Mouse (Mus musculus): Measurements from ENCODE around the gene Ptprz1. TPM values are rescaled to one million over a fixed set of nuclear protein-coding genes. Genes with fewer than 3 reads are reported as not detected.

Gene Ptprz1
- polyA plus RNA-seq, 1 experiment from 2014 or later = 0.07 TPM

- no peaks in the 10 kb centered on the region for H3K36me3 ChIP-seq
- 28% methylated on average over 1 of the region's 1 CpGs for WGBS (ENCODE audit: insufficient replicate concordance)
- H3K9ac ChIP-seq = no peak overlapping the region
- H3K4me2 ChIP-seq = no peak overlapping the region
- no peak for ATAC-seq
- H3K27ac ChIP-seq = no peak overlapping the region
- no peaks in the 10 kb centered on the region for H3K4me1 ChIP-seq
- no peaks in the 10 kb centered on the region for H3K9me3 ChIP-seq (replicated peaks)
- H3K4me3 ChIP-seq = no peak overlapping the region
- H3K27me3 ChIP-seq (replicated peaks) = no peaks in the 10 kb centered on the region
Measured at GRCm38 (mm10) chr6:22922880-22923279, 47.6 kb downstream of the Ptprz1 start.

GRCm38 (mm10) chr6:22932768-22933265 lies 57.5 kb downstream of the Ptprz1 start:
- no peaks in the 10 kb centered on the region for H3K27me3 ChIP-seq (replicated peaks)
- no peak for ATAC-seq
- no peak overlapping the region for H3K27ac ChIP-seq
- no peak overlapping the region for H3K9ac ChIP-seq
- WGBS (ENCODE audit: insufficient replicate concordance) = 67% methylated on average over 2 of the region's 2 CpGs
- no peak overlapping the region for H3K4me2 ChIP-seq
- no peaks in the 10 kb centered on the region for H3K4me1 ChIP-seq
- no peaks in the 10 kb centered on the region for H3K36me3 ChIP-seq
- no peaks in the 10 kb centered on the region for H3K9me3 ChIP-seq (replicated peaks)
- H3K4me3 ChIP-seq = no peak overlapping the region

- H3K4me2 ChIP-seq = no peak overlapping the region
- H3K36me3 ChIP-seq = no peaks in the 10 kb centered on the region
- no peak overlapping the region for H3K9ac ChIP-seq
- no peak overlapping the region for H3K27ac ChIP-seq
- H3K4me3 ChIP-seq = no peak overlapping the region
- no peaks in the 10 kb centered on the region for H3K27me3 ChIP-seq (replicated peaks)
- H3K9me3 ChIP-seq (replicated peaks) = no peaks in the 10 kb centered on the region
- H3K4me1 ChIP-seq = no peaks in the 10 kb centered on the region
- WGBS (ENCODE audit: insufficient replicate concordance) = 61% methylated on average over 4 of the region's 4 CpGs
- no peak for ATAC-seq
Measured at GRCm38 (mm10) chr6:22937126-22937525, 61.8 kb downstream of the Ptprz1 start.

GRCm38 (mm10) chr6:22937526-22937925 lies 62.2 kb downstream of the Ptprz1 start:
- no peak overlapping the region for H3K27ac ChIP-seq
- no peak overlapping the region for H3K4me3 ChIP-seq
- H3K9ac ChIP-seq = no peak overlapping the region
- H3K4me2 ChIP-seq = no peak overlapping the region
- no peaks in the 10 kb centered on the region for H3K36me3 ChIP-seq
- H3K27me3 ChIP-seq (replicated peaks) = no peaks in the 10 kb centered on the region
- no peak for ATAC-seq
- WGBS (ENCODE audit: insufficient replicate concordance) = 57% methylated on average over 5 of the region's 5 CpGs
- H3K4me1 ChIP-seq = no peaks in the 10 kb centered on the region
- no peaks in the 10 kb centered on the region for H3K9me3 ChIP-seq (replicated peaks)

- Histone ChIP-seq H3K9ac (no peak overlapping the region), H3K36me3 (no peaks in the 10 kb centered on the region), H3K27me3 (replicated peaks) (no peaks in the 10 kb centered on the region), H3K4me2 (no peak overlapping the region), H3K9me3 (replicated peaks) (no peaks in the 10 kb centered on the region), H3K27ac (no peak overlapping the region), H3K4me1 (no peaks in the 10 kb centered on the region), H3K4me3 (no peak overlapping the region)
- no peak for ATAC-seq
- 82% methylated on average over 3 of the region's 3 CpGs for WGBS (ENCODE audit: insufficient replicate concordance)
Measured at GRCm38 (mm10) chr6:22944191-22944590, 68.9 kb downstream of the Ptprz1 start.

GRCm38 (mm10) chr6:22963374-22963773 lies 88.1 kb downstream of the Ptprz1 start:
- no peak overlapping the region for H3K4me3 ChIP-seq
- no peaks in the 10 kb centered on the region for H3K36me3 ChIP-seq
- no peaks in the 10 kb centered on the region for H3K9me3 ChIP-seq (replicated peaks)
- no peaks in the 10 kb centered on the region for H3K27me3 ChIP-seq (replicated peaks)
- H3K27ac ChIP-seq = no peak overlapping the region
- 65% methylated on average over 3 of the region's 3 CpGs for WGBS (ENCODE audit: insufficient replicate concordance)
- ATAC-seq = no peak
- H3K4me1 ChIP-seq = no peaks in the 10 kb centered on the region
- no peak overlapping the region for H3K4me2 ChIP-seq
- no peak overlapping the region for H3K9ac ChIP-seq

GRCm38 (mm10) chr6:22968073-22968472 lies 92.8 kb downstream of the Ptprz1 start:
- no peak overlapping the region for H3K27ac ChIP-seq
- H3K4me3 ChIP-seq = no peak overlapping the region
- no peaks in the 10 kb centered on the region for H3K4me1 ChIP-seq
- H3K9me3 ChIP-seq (replicated peaks) = no peaks in the 10 kb centered on the region
- H3K27me3 ChIP-seq (replicated peaks) = no peaks in the 10 kb centered on the region
- no peak overlapping the region for H3K9ac ChIP-seq
- WGBS (ENCODE audit: insufficient replicate concordance) = 46% methylated on average over 2 of the region's 2 CpGs
- no peak overlapping the region for H3K4me2 ChIP-seq
- no peaks in the 10 kb centered on the region for H3K36me3 ChIP-seq
- no peak for ATAC-seq

- no peak overlapping the region for H3K4me2 ChIP-seq
- WGBS (ENCODE audit: insufficient replicate concordance) = 12% methylated on average over 9 of the region's 9 CpGs
- no peak for ATAC-seq
- H3K36me3 ChIP-seq = no peaks in the 10 kb centered on the region
- H3K27ac ChIP-seq = no peak overlapping the region
- no peaks in the 10 kb centered on the region for H3K4me1 ChIP-seq
- H3K9me3 ChIP-seq (replicated peaks) = 0 out of 2 replicates have a peak, but pooled peaks cover 6% of the 10 kb centered on the region
- H3K4me3 ChIP-seq = no peak overlapping the region
- no peaks in the 10 kb centered on the region for H3K27me3 ChIP-seq (replicated peaks)
- no peak overlapping the region for H3K9ac ChIP-seq
Measured at GRCm38 (mm10) chr6:22983769-22984519, 108.6 kb downstream of the Ptprz1 start.

GRCm38 (mm10) chr6:22984520-22985154 lies 109.3 kb downstream of the Ptprz1 start:
- H3K4me3 ChIP-seq = no peak overlapping the region
- WGBS (ENCODE audit: insufficient replicate concordance) = 26% methylated on average over 5 of the region's 5 CpGs
- no peak for ATAC-seq

GRCm38 (mm10) chr6:23003152-23003551 lies 127.8 kb downstream of the Ptprz1 start:
- 20% methylated on average over 3 of the region's 3 CpGs for WGBS (ENCODE audit: insufficient replicate concordance)
- Histone ChIP-seq H3K9ac (no peak overlapping the region), H3K4me1 (no peaks in the 10 kb centered on the region), H3K36me3 (no peaks in the 10 kb centered on the region), H3K9me3 (replicated peaks) (no peaks in the 10 kb centered on the region), H3K27me3 (replicated peaks) (no peaks in the 10 kb centered on the region), H3K27ac (no peak overlapping the region), H3K4me3 (no peak overlapping the region), H3K4me2 (no peak overlapping the region)
- ATAC-seq = no peak

More at GRCm38 (mm10) chr6:22984520-22985154, 109.3 kb downstream of the Ptprz1 start:
- Histone ChIP-seq H3K4me1 (no peaks in the 10 kb centered on the region), H3K9ac (no peak overlapping the region), H3K27me3 (replicated peaks) (no peaks in the 10 kb centered on the region), H3K27ac (no peak overlapping the region), H3K4me2 (no peak overlapping the region), H3K36me3 (no peaks in the 10 kb centered on the region), H3K9me3 (replicated peaks) (0 out of 2 replicates have a peak, but pooled peaks cover 6% of the 10 kb centered on the region)

GRCm38 (mm10) chr6:23014988-23015613 lies 139.8 kb downstream of the Ptprz1 start:
- no peak overlapping the region for H3K4me3 ChIP-seq
- H3K27ac ChIP-seq = no peak overlapping the region
- ATAC-seq = no peak
- no peaks in the 10 kb centered on the region for H3K9me3 ChIP-seq (replicated peaks)
- no peaks in the 10 kb centered on the region for H3K4me1 ChIP-seq
- H3K27me3 ChIP-seq (replicated peaks) = no peaks in the 10 kb centered on the region
- WGBS (ENCODE audit: insufficient replicate concordance) = 63% methylated on average over 4 of the region's 4 CpGs
- H3K36me3 ChIP-seq = no peaks in the 10 kb centered on the region
- no peak overlapping the region for H3K4me2 ChIP-seq
- H3K9ac ChIP-seq = no peak overlapping the region

GRCm38 (mm10) chr6:23028251-23028650 lies 152.9 kb downstream of the Ptprz1 start:
- Histone ChIP-seq H3K27ac (no peak overlapping the region), H3K36me3 (no peaks in the 10 kb centered on the region), H3K4me2 (no peak overlapping the region), H3K4me1 (no peaks in the 10 kb centered on the region), H3K27me3 (replicated peaks) (no peaks in the 10 kb centered on the region), H3K9me3 (replicated peaks) (no peaks in the 10 kb centered on the region), H3K9ac (no peak overlapping the region), H3K4me3 (no peak overlapping the region)
- WGBS (ENCODE audit: insufficient replicate concordance) = 68% methylated on average over 1 of the region's 1 CpGs
- ATAC-seq = no peak
